Mouse (Mus musculus): ENCODE measurements around the gene AC134908.4.
"Not testable (repeated sequence)": the region's sequence is repeated elsewhere in the genome, so short reads cannot be mapped to it uniquely, and the experiment has no call there.

AC134908.4 gene

GRCm38 (mm10) chr17:25762591-25762990 lies 32.9 kb downstream of the AC134908.4 start:
- DNase-seq = no peak

DNA sequence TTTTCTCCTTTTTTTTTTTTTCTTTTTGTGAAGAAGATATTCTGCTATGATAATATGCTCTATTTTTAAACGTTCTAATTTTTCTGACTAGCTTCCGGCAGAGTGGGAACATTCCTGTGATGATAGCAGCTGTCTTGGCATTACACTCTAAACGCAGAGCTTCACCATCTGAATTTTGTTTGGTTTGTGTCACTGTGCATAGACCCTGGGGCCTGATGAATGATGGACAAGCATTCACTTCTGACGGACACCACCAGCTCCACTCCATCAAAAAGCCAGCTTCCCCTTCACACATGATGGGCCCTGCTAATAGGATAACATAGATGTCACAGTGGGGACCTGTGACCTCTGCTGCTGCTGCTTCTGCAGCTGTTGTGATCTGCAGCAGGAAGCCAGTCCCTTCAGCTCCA lies 33.9 kb downstream of the AC134908.4 start:
- no peak for DNase-seq

- DNase-seq = no peak
These were observed 35.3 kb downstream of the AC134908.4 start for GRCm38 (mm10) chr17:25760148-25760547.

DNA sequence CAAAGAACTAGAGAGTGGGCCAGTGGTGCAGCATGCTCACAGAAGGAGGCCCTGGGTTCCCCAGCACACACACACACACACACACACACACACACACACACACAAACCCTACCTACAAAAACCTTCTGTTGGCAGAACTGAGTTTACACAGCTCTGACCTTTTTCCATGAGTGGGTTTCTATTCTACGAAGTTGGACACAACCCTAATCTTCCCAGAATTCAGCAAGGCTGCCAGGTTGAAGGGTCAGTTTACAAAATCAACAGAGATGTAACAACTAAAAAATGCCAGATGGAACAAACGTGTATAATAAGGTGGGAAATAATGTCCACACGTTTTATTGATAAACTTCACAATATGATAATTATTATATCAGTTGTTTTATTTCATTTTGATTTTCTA lies 37.8 kb downstream of the AC134908.4 start:
- no peak for DNase-seq

GRCm38 (mm10) chr17:25756378-25757242 lies 38.8 kb downstream of the AC134908.4 start:
- no peak for DNase-seq

DNA sequence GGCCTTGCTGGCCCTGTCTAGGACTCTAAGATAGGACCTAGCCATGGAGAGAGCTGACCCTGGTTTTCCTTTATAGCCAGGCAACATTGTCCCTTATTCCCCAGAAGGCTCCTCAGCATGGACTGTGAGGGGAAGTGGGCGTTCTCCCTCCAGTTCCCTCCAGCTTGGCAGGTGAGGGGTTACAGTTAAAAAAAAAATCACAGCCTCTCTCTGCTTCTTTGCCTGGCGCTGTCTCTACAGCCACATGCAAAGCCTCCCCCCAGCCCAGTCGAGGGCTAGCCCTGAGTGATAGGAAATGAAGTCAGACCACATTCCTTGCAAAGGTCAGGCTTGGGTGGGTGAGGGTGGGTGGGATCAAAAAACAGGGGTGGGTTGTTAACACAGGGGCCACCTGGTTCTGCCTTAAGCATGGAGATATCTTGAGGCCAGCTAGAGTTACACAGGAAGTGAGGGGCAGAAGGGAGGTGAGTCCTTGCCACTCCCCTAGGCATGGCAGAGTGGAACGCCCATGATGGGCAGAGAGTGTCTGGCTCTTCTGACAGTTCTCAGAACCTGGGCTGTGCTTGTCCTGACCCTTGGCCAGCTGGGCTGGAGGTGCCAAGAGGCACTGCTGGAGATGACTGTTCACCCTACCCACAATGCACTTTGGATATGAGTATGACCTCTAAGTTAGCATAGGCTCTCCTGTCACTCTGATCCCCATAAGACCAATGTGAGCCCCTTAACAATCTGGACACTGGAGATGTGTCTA lies 39.7 kb downstream of the AC134908.4 start:
- DNase-seq = no peak

DNA sequence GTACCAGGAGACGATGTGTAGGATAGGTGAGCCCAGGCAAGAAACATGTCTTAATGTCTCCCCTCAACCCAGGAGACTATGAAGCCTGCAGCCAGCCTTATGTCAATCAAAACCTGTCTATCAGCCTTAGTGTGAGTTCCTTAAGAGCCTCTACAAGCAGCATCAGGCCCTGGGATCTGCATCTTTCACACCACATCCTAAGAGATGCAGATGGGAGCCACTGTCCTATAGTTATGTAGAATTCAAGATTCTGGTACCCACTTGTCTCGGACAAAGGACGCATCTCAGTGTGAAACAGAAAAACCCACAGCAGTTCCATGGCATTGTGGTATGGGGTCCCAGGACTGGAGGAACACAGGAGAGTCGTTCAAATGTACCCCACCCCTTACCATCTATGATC lies 40.4 kb downstream of the AC134908.4 start:
- DNase-seq = no peak

DNA sequence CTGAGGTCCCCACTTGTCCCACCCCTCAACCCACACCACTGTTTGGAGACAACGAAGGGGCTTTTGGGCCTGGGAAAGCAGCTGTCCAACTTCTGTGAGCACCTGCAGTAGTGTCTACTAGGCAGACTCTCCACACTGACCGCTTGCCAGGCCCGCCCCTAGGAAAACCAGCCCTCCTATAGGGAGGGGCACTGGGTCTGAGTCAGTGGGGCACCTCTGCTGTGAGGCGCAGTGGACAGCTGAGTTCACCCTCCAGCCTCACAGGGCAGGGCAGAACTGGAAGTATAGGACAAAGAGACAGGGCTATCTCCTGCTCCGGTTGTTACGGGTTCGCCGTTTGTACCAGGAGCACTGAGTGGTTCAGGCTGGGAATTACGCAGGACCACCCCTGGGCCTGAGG lies 41.2 kb downstream of the AC134908.4 start, which contains the start of gene Msln:
Gene Msln (minus strand): TSS at position 138 of the 400 bp plus-strand sequence.
- DNase-seq = no peak

- no peak for DNase-seq
These were observed 44.0 kb downstream of the AC134908.4 start for GRCm38 (mm10) chr17:25751446-25751845.

GRCm38 (mm10) chr17:25749314-25749713 lies 46.1 kb downstream of the AC134908.4 start:
- DNase-seq = no peak

- no peak for DNase-seq
These were observed 47.2 kb downstream of the AC134908.4 start for GRCm38 (mm10) chr17:25748238-25748637.

DNA sequence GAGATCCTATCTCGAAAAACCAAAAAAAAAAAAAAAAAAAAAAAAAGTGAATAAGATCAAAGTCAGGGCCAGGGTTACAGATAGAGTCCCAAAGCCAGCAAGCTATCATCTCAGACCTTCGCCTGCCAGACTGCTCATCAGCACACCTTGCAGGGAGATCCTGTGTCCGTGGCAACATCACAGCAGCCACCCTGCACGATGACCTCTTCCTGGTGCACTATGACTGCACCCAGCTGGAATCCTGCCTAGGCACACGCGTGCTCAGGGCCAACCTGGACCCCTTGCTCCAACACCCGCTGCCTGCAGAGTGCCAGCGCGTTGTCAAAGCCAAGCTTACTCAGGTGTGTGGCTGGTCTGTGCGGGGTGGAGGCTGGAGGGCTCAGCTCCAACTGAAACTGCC lies 51.1 kb downstream of the AC134908.4 start:
- no peak for DNase-seq

DNA sequence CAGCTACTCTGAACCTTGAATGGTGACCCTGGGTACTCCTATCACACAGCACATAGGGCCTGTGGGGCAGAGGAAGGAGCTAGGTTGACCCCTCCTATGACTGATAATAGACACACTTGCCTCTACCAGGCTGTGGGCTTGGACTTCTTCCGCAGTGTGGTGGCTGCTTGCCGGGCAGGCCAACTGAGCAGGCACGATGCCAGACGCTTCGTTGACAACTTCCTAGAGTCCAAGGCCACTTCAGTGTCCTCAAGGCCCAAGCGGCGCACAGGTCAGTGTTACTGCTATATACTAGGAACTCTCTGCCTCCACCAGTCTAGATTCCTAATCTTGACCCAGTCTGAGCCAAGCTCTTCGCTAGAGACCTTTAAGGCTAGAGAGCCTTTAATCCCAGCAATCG lies 51.6 kb downstream of the AC134908.4 start:
- no peak for DNase-seq

GRCm38 (mm10) chr17:25741471-25741870 lies 54.0 kb downstream of the AC134908.4 start:
- not testable (repeated sequence) for DNase-seq
